Mouse (Mus musculus): ENCODE results near the gene Sav1.

DNA sequence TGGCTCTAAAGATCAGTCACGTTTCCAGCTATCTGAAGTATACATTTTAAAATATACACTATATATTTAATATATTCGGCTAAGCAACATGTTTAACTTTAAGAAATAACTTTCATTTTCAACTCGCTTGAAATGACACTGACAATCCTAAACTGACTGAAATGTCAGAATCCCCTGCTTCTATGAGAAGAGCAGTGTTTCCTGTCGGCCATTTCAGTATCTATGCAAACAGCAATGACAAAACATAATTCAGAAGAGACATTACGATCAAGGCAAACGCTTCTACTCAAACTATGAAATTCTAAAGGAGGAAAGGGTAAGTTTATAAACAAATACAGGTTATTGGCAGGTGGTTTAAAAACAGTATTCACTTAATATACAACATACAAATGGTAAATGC lies 10.1 kb downstream of the Sav1 start:
- TF ChIP-seq CTCF (IDR thresholded peaks at IDR 0.05; ENCODE audit: low read depth, low read length) (no peak), POLR2A (IDR thresholded peaks at IDR 0.05; ENCODE audit: extremely low read depth, insufficient read depth, low read length) (no peak)

All from liver, adult 2 months (tissue).